Mouse (Mus musculus) heart, adult 2 months (tissue): ENCODE results near the gene Tap1. TPM values are rescaled to one million over a fixed set of nuclear protein-coding genes. Genes with fewer than 3 reads are reported as not detected.

ENCODE experiments used
- DNase-seq, 2 experiments: peaks; one replicate each; pipeline ENCODE4 v3.0.0; 2021
- H3K27ac ChIP-seq: fragments of 200-600 bp; 2 replicates; pipeline ENCODE4 v1.8.1; 2022
- H3K27me3 ChIP-seq: fragments of 200-500 bp; 2 replicates; pipeline ENCODE4 v1.6.1; 2012; ENCODE audit warnings: mild to moderate bottlenecking, low read length, inconsistent platforms, mixed read lengths; ENCODE audit not compliant: control insufficient read depth, insufficient read depth
- H3K36me3 ChIP-seq: fragments of 200-500 bp; 2 replicates; pipeline ENCODE4 v1.6.1; 2012; ENCODE audit warnings: low read length, inconsistent platforms; ENCODE audit not compliant: control insufficient read depth, insufficient read depth
- H3K4me1 ChIP-seq: fragments of 200-500 bp; 2 replicates; pipeline ENCODE4 v1.6.1; 2011; ENCODE audit warnings: low read length; ENCODE audit not compliant: control insufficient read depth, insufficient read depth
- H3K4me3 ChIP-seq: fragments of 200-600 bp; 2 replicates; pipeline ENCODE4 v1.8.1; 2022
- H3K79me2 ChIP-seq: fragments of 200-500 bp; replicated peaks from 2 replicates; pipeline ENCODE4 v1.6.1; 2012; ENCODE audit warnings: mild to moderate bottlenecking, inconsistent platforms, low read length, moderate library complexity, mixed read lengths; ENCODE audit not compliant: control insufficient read depth, insufficient read depth
- H3K9ac ChIP-seq: fragments of 200-500 bp; 2 replicates; pipeline ENCODE4 v1.6.1; 2012; ENCODE audit warnings: low read depth, mild to moderate bottlenecking, control low read depth, inconsistent platforms, low read length, mixed read lengths
- CTCF ChIP-seq: fragments of 200-600 bp; IDR thresholded peaks from 2 replicates; pipeline ENCODE4 v1.8.1; 2022; ENCODE audit warnings: antibody characterized with exemption, mild to moderate bottlenecking, moderate library complexity
- EP300 ChIP-seq: fragments of 200-500 bp; IDR thresholded peaks from 2 replicates; pipeline ENCODE4 v1.6.1; 2011; ENCODE audit warnings: low read depth, low read length, control low read depth; ENCODE audit not compliant: insufficient read depth
- POLR2A ChIP-seq: fragments of 200-500 bp; IDR thresholded peaks from 2 replicates; pipeline ENCODE4 v1.6.1; 2011; ENCODE audit warnings: mild to moderate bottlenecking, low read depth, low read length, control low read depth; ENCODE audit not compliant: insufficient read depth
- WGBS: fragments of 180-500 bp; shearing (Covaris S2); methylation state at CpG from one replicate; pipeline ENCODE4 v1.1.7; 2018; 5-methylcytosine and 5-hydroxymethylcytosine counted together
- intact Hi-C: fragments of 180-260 bp; cut with DNase I; formaldehyde crosslinking; loops from one replicate; pipeline ENCODE4 v1.15.1; 2025
- polyA plus RNA-seq: library from polyadenylated mRNA; depleted of rRNA; stranded (reverse); fragments of >200 nt; gene quantifications from 2 replicates; pipeline ENCODE4 v1.2.3, GENCODE M21; 2012
- total RNA-seq, 2 experiments: library from RNA; stranded (reverse); gene quantifications; 2 replicates each; pipeline ENCODE4 v1.2.3; 2021

The Tap1 gene
- total and polyA plus RNA-seq, 3 experiments, result 3.4 to 11.7 (median 7.2) TPM

DNA sequence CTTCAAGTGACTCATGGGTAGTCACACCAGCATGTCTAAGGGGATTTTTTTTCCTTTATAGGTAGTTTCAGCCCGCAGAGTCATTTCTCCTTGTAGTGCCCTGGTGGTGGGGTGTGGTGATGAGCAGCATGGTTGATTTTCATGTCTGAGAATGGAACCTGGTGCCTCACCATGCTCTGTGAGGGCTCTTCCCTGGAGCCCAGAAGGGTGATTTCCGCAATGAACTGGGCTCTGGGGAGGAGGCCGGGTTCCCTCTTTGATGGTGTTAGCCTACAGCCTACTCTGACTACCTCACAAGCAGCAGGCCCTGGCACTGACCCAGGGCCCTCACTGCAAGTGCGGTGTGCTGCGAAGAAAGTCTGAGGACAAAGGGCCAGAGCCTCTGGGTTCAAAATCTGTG is 16.1 kb downstream of the Tap1 start, which contains the start of gene Tap2:
TSS of gene Tap2 (plus strand) at position 84 of the 400 bp plus-strand sequence.
- H3K4me3 ChIP-seq, result peak within 1 kb of the TSS; percentile 65
- no peak for DNase-seq
- no peaks in the 10 kb centered on the region for H3K79me2 ChIP-seq
- peak within 1 kb of the TSS; percentile 98 for H3K27ac ChIP-seq
- H3K27me3 ChIP-seq, result no peaks in the 10 kb centered on the region
- peak within 1 kb of the TSS; percentile 74 for H3K9ac ChIP-seq
- intact Hi-C loops, result no loop called here
- H3K4me1 ChIP-seq, result peaks cover 5% of the 10 kb centered on the region
- TF ChIP-seq POLR2A (no peak), EP300 (no peak), CTCF (no peak)
- peaks cover 5% of the 10 kb centered on the region; the same call in 1 of the 2 replicates for H3K36me3 ChIP-seq
- 67% methylated on average over 5 of the region's 5 CpGs for WGBS

GRCm38 (mm10) chr17:34204303-34205010 is 17.1 kb downstream of the Tap1 start:
- WGBS, result under 1% methylated on average over 44 of the region's 44 CpGs
- no peak for TF ChIP-seq EP300
- TF ChIP-seq POLR2A, result peak; percentile 68
- peak; percentile 99 for TF ChIP-seq CTCF
- Histone ChIP-seq H3K9ac (peak overlapping the region; percentile 74), H3K27me3 (no peaks in the 10 kb centered on the region), H3K4me3 (peak overlapping the region; percentile 65), H3K4me1 (peaks cover 2% of the 10 kb centered on the region), H3K79me2 (no peaks in the 10 kb centered on the region), H3K27ac (peak overlapping the region; percentile 98), H3K36me3 (peaks cover 5% of the 10 kb centered on the region; the same call in 1 of the 2 replicates)
- peak; percentile 93 to 96 for DNase-seq
- intact Hi-C loops, result loop anchor here (1.0 kb wide), 2 partner anchors 17 to 34 kb away; partner anchors contain the start of genes Psmb9 and Tap1

GRCm38 (mm10) chr17:34205021-34205745 is 17.8 kb downstream of the Tap1 start:
- peak; percentile 74 for DNase-seq
- H3K27me3 ChIP-seq, result no peaks in the 10 kb centered on the region

GRCm38 (mm10) chr17:34205746-34206176 is 18.4 kb downstream of the Tap1 start:
- H3K36me3 ChIP-seq, result peaks cover 5% of the 10 kb centered on the region; the same call in 1 of the 2 replicates
- DNase-seq, result peak in 1 of 2 experiments; percentile 45
- peak overlapping the region; percentile 65; the same call in 1 of the 2 replicates for H3K4me3 ChIP-seq
- H3K4me1 ChIP-seq, result peaks cover 2% of the 10 kb centered on the region
- no peaks in the 10 kb centered on the region for H3K79me2 ChIP-seq
- H3K27me3 ChIP-seq, result no peaks in the 10 kb centered on the region
- H3K9ac ChIP-seq, result peak overlapping the region; percentile 54
- WGBS, result 23% methylated on average over 9 of the region's 9 CpGs
- TF ChIP-seq EP300 (no peak), CTCF (peak; percentile 86), POLR2A (no peak)
- intact Hi-C loops, result loop anchor here (1.0 kb wide), 1 partner anchor 30 kb away; no protein-coding TSS in a partner anchor
- H3K27ac ChIP-seq, result peak overlapping the region; percentile 98

More at GRCm38 (mm10) chr17:34205021-34205745, 17.8 kb downstream of the Tap1 start:
- TF ChIP-seq EP300 (no peak), CTCF (no peak), POLR2A (no peak)
- peak overlapping the region; percentile 74 for H3K9ac ChIP-seq
- H3K36me3 ChIP-seq, result peaks cover 5% of the 10 kb centered on the region; the same call in 1 of the 2 replicates
- 10% methylated on average over 18 of the region's 18 CpGs for WGBS
- peaks cover 2% of the 10 kb centered on the region for H3K4me1 ChIP-seq
- H3K4me3 ChIP-seq, result peak overlapping the region; percentile 65
- intact Hi-C loops, result no loop called here
- no peaks in the 10 kb centered on the region for H3K79me2 ChIP-seq
- peak overlapping the region; percentile 98 for H3K27ac ChIP-seq

- 86% methylated on average over 5 of the region's 5 CpGs for WGBS
- H3K27ac ChIP-seq, result no peak overlapping the region
- no peaks in the 10 kb centered on the region for H3K79me2 ChIP-seq
- TF ChIP-seq POLR2A (no peak), EP300 (no peak), CTCF (no peak)
- no peak overlapping the region for H3K9ac ChIP-seq
- intact Hi-C loops, result loop anchor here (1.0 kb wide), 1 partner anchor 29 kb away; no protein-coding TSS in a partner anchor
- H3K27me3 ChIP-seq, result no peaks in the 10 kb centered on the region
- H3K4me3 ChIP-seq, result no peak overlapping the region
- DNase-seq, result peak in 1 of 2 experiments; percentile 15
- peaks cover 2% of the 10 kb centered on the region for H3K4me1 ChIP-seq
- H3K36me3 ChIP-seq, result peaks cover 5% of the 10 kb centered on the region; the same call in 1 of the 2 replicates
Measured at GRCm38 (mm10) chr17:34206731-34207130, 19.4 kb downstream of the Tap1 start.
